Mouse (Mus musculus) cortical plate, adult 2 months (tissue): Measurements from ENCODE around the gene Grik4.

Source experiments
- CTCF ChIP-seq: fragments of 200-500 bp; IDR thresholded peaks from 2 replicates; pipeline ENCODE4 v1.5.1; 2011; ENCODE audit warnings: mild to moderate bottlenecking, control low read depth, low read length; ENCODE audit not compliant: insufficient read depth; ENCODE audit errors: extremely low read depth
- POLR2A ChIP-seq: fragments of 200-500 bp; IDR thresholded peaks from 2 replicates; pipeline ENCODE4 v1.6.1; 2011; ENCODE audit warnings: mild to moderate bottlenecking, low read length, control low read depth; ENCODE audit not compliant: insufficient read depth; ENCODE audit errors: extremely low read depth

DNA sequence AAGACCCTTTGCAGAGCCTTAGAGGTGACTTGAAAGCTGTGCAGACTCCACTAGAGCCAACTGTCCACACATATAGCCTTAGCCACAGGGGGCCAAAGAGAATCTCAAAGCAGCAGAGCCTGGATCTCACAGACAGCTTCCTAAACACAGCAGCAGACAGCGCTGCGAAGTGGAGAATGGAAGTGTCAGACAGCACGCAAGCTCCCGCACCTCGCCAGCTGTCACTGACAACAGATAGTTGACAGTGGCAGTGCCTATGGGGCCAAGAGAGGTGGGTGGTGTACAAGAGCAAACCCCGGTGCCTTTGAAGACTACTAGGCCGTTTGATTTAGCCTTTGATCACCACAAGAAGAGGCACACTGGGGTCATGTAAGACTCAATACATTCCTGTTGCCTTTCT, 395.3 kb downstream of the Grik4 start:
- TF ChIP-seq POLR2A (no peak), CTCF (no peak)
